Mouse (Mus musculus): Measurements from ENCODE around the gene Pafah2.

Gene Pafah2

GRCm38 (mm10) chr4:134395977-134396825 lies at the start of gene Pafah2:
TSS of gene Pafah2 (plus strand) at chr4:134396320.
- peak; percentile 88 for DNase-seq (ENCODE audit: low spot score)

GRCm38 (mm10) chr4:134348078-134348477 lies 48.0 kb upstream of the Pafah2 start:
- DNase-seq (ENCODE audit: low spot score): no peak

- no peak for DNase-seq (ENCODE audit: low spot score)
Observed at GRCm38 (mm10) chr4:134348545-134348944, 47.6 kb upstream of the Pafah2 start.

- no peak for DNase-seq (ENCODE audit: low spot score)
Observed at GRCm38 (mm10) chr4:134349829-134350228, 46.3 kb upstream of the Pafah2 start.

- no peak for DNase-seq (ENCODE audit: low spot score)
Observed at GRCm38 (mm10) chr4:134350641-134351040, 45.5 kb upstream of the Pafah2 start.

GRCm38 (mm10) chr4:134351329-134352260 lies 44.5 kb upstream of the Pafah2 start:
- DNase-seq (ENCODE audit: low spot score): no peak

- DNase-seq (ENCODE audit: low spot score): no peak
Observed at GRCm38 (mm10) chr4:134352261-134352707, 43.8 kb upstream of the Pafah2 start.

- no peak for DNase-seq (ENCODE audit: low spot score)
Observed at GRCm38 (mm10) chr4:134352929-134353328, 43.2 kb upstream of the Pafah2 start.

- DNase-seq (ENCODE audit: low spot score): no peak
Observed at GRCm38 (mm10) chr4:134353527-134354409, 42.4 kb upstream of the Pafah2 start.

- peak; percentile 67 for DNase-seq (ENCODE audit: low spot score)
Observed at GRCm38 (mm10) chr4:134355841-134356452, 40.2 kb upstream of the Pafah2 start.

GRCm38 (mm10) chr4:134356591-134357460 lies 39.3 kb upstream of the Pafah2 start:
- peak; percentile 62 for DNase-seq (ENCODE audit: low spot score)

GRCm38 (mm10) chr4:134357461-134357771 lies 38.7 kb upstream of the Pafah2 start:
- no peak for DNase-seq (ENCODE audit: low spot score)

- DNase-seq (ENCODE audit: low spot score): no peak
Observed at GRCm38 (mm10) chr4:134359649-134360048, 36.5 kb upstream of the Pafah2 start.

- DNase-seq (ENCODE audit: low spot score): no peak
Observed at GRCm38 (mm10) chr4:134361215-134361614, 34.9 kb upstream of the Pafah2 start.

- DNase-seq (ENCODE audit: low spot score): peak; percentile 41
Observed at GRCm38 (mm10) chr4:134362124-134362523, 34.0 kb upstream of the Pafah2 start.

GRCm38 (mm10) chr4:134362586-134362985 lies 33.5 kb upstream of the Pafah2 start:
- DNase-seq (ENCODE audit: low spot score): no peak

GRCm38 (mm10) chr4:134365280-134365679 lies 30.8 kb upstream of the Pafah2 start:
- no peak for DNase-seq (ENCODE audit: low spot score)

GRCm38 (mm10) chr4:134370649-134371221 lies 25.4 kb upstream of the Pafah2 start:
- no peak for DNase-seq (ENCODE audit: low spot score)

- DNase-seq (ENCODE audit: low spot score): no peak
Observed at GRCm38 (mm10) chr4:134371316-134371855, 24.7 kb upstream of the Pafah2 start.

GRCm38 (mm10) chr4:134372294-134372747 lies 23.8 kb upstream of the Pafah2 start:
- peak; percentile 77 for DNase-seq (ENCODE audit: low spot score)

Data from ovary, postnatal 36 days (tissue).